ENCODE assay signal across 14 mouse cellular contexts in genomic region chr9:86166362-86167067, GRCm38 (mm10).
DNase-seq lines count a peak whose midpoint lies in the region; ATAC-seq lines count a peak whose summit lies in the region.
"Had no signal": no experiment of that assay in that cellular context is flagged by ENCODE, and none has a peak within 500 bp of the region (broad histone marks: within the 10 kb centered on the region; RNA-seq: fewer than 3 reads in every experiment).

No protein-coding gene starts in this region.

- DNase-seq in hindbrain, embryonic 10.5 days (ENCODE audit: low spot score): no peak
- no peak for DNase-seq in neural tube, embryonic 10.5 days (ENCODE audit: extremely low spot score, low spot score)
- DNase-seq in cerebellum, adult 8-10 months: peak; percentile 70
- DNase-seq in gastrocnemius, postnatal 25 days: no peak
- no peak for DNase-seq in thymus, postnatal 36 days
- no peak for DNase-seq in lung, postnatal 25 days (ENCODE audit: low spot score)
- DNase-seq: heart, adult 11 months; heart, postnatal 10 days; right cerebral cortex, postnatal 14 days; thymus, adult 18-20 months had no signal

- no peak overlapping the region for H3K9ac ChIP-seq in hindbrain, embryonic 16.5 days (ENCODE audit: low read depth, low read length)
- no peak overlapping the region for H3K9ac ChIP-seq in neural tube, embryonic 13.5 days
- H3K9ac ChIP-seq: limb, embryonic 15.5 days had no signal

- H3K9me3 ChIP-seq in hindbrain, embryonic 16.5 days (ENCODE audit: control insufficient read depth, low read length): no peaks in the 10 kb centered on the region
- H3K9me3 ChIP-seq in hindbrain, embryonic 10.5 days: no peaks in the 10 kb centered on the region
- no peaks in the 10 kb centered on the region for H3K9me3 ChIP-seq in neural tube, embryonic 13.5 days
- H3K9me3 ChIP-seq: limb, embryonic 15.5 days had no signal

- peak; percentile 90 for ATAC-seq in hindbrain, embryonic 16.5 days
- ATAC-seq in neural tube, embryonic 13.5 days (ENCODE audit: low read depth): 0 out of 2 replicates have a peak, but pooled peaks have one; percentile 19
- ATAC-seq: intestine, embryonic 16.5 days had no signal

- no peak overlapping the region for H3K4me3 ChIP-seq in hindbrain, embryonic 16.5 days (ENCODE audit: low read length)
- no peak overlapping the region for H3K4me3 ChIP-seq in hindbrain, embryonic 10.5 days
- H3K4me3 ChIP-seq in neural tube, embryonic 13.5 days: no peak overlapping the region
- H3K4me3 ChIP-seq: limb, embryonic 15.5 days had no signal

- H3K27ac ChIP-seq in hindbrain, embryonic 16.5 days (ENCODE audit: low read depth, low read length): no peak overlapping the region
- H3K27ac ChIP-seq in hindbrain, embryonic 10.5 days: no peak overlapping the region
- no peak overlapping the region for H3K27ac ChIP-seq in neural tube, embryonic 13.5 days (replicated peaks)
- H3K27ac ChIP-seq: limb, embryonic 15.5 days had no signal

- H3K4me2 ChIP-seq in hindbrain, embryonic 16.5 days (ENCODE audit: low read length): no peak overlapping the region
- no peak overlapping the region for H3K4me2 ChIP-seq in neural tube, embryonic 13.5 days
- H3K4me2 ChIP-seq: limb, embryonic 15.5 days had no signal

- no peaks in the 10 kb centered on the region for H3K4me1 ChIP-seq in hindbrain, embryonic 16.5 days (ENCODE audit: control insufficient read depth, insufficient read depth, low read depth, low read length)
- H3K4me1 ChIP-seq in hindbrain, embryonic 10.5 days (replicated peaks): peaks cover 5% of the 10 kb centered on the region; the same call in 1 of the 2 replicates
- no peaks in the 10 kb centered on the region for H3K4me1 ChIP-seq in neural tube, embryonic 13.5 days (replicated peaks)
- H3K4me1 ChIP-seq: limb, embryonic 15.5 days had no signal

- 37% methylated on average over 3 of the region's 3 CpGs for WGBS in hindbrain, embryonic 16.5 days
- 64% methylated on average over 3 of the region's 3 CpGs for WGBS in hindbrain, embryonic 10.5 days
- 64% methylated on average over 3 of the region's 3 CpGs for WGBS in neural tube, embryonic 13.5 days

- H3K27me3 ChIP-seq in hindbrain, embryonic 16.5 days (replicated peaks; ENCODE audit: control insufficient read depth, insufficient read depth, low read length): no peaks in the 10 kb centered on the region
- H3K27me3 ChIP-seq in hindbrain, embryonic 10.5 days (ENCODE audit: insufficient read depth, poor library complexity, severe bottlenecking): no peaks in the 10 kb centered on the region
- no peaks in the 10 kb centered on the region for H3K27me3 ChIP-seq in neural tube, embryonic 13.5 days
- H3K27me3 ChIP-seq: limb, embryonic 15.5 days had no signal

- no peaks in the 10 kb centered on the region for H3K36me3 ChIP-seq in hindbrain, embryonic 16.5 days (ENCODE audit: control insufficient read depth, insufficient read depth, low read length)
- H3K36me3 ChIP-seq in hindbrain, embryonic 10.5 days: no peaks in the 10 kb centered on the region
- H3K36me3 ChIP-seq in neural tube, embryonic 13.5 days: no peaks in the 10 kb centered on the region
- H3K36me3 ChIP-seq: limb, embryonic 15.5 days had no signal
